Mouse (Mus musculus): ENCODE measurements around the gene Myom1.

The Myom1 gene

GRCm38 (mm10) chr17:71098606-71099005, 96.2 kb downstream of the Myom1 start:
- no peak for DNase-seq (ENCODE audit: low read depth, low spot score)

DNA sequence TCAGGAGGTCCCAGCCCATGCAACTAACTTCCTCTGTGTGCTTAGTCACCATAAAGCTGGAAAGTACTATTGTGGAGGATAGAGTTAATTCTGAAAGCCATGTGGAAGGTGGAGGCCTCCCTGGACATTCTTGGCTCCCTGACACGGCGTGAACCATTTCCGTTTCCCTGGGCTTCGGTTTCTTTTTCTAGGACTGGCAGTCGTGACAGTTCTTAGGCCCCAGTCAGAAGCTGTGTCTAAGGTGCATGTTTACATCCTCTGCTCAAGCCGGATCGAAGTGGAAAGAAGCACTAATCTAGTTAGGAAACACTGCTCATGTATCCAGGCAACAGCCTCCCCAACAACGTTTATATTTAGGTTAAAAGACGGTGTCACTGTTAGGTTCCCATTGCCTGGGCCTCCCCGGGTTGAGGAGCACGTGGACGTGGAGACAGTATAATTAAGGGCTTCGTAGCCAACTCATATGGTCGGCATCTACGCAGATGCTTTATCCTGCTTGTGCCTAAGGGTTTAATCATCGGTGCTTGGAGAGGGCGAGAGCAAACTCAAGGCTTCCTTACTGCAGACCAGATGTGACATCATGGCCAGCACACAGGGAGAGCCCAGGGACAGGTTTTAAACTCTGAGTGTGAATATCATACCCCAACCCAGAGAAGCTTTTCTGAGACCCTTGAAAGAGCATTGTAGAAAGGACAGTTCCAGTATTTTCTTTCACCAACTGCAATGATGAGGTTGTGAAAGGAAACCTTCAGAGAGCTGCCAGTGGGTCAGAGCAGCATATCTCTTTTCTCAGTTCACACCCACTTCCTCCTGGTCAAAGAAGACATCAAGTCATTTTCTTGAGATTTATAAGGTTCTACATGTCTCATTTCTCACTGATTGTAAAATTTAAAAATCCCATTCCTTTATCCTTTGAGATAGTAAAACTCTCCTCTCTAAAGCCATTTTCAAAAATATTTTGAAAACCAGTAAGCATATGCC, 100.4 kb downstream of the Myom1 start:
- no peak for DNase-seq (ENCODE audit: low read depth, low spot score)

- DNase-seq (ENCODE audit: low read depth, low spot score), result no peak
These were observed 102.9 kb downstream of the Myom1 start for GRCm38 (mm10) chr17:71105297-71105696.

DNA sequence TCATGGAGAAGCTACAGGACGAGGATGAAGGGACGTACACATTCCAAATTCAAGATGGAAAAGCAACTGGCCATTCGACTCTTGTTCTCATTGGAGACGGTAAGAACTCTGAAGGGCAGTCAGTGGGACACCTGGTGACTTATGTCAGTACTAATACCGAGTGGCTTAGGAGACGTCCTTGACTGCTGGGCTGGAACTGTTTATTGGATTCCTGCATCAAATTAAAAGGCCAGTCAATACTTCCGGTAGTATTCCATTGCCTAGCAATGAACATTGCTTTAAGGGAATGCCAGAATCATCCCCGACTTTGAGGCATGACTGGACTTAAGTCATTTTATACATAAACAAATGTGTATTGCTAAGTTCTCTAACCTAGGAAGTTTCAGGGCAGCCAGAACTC, 103.8 kb downstream of the Myom1 start:
- no peak for DNase-seq (ENCODE audit: low read depth, low spot score)

GRCm38 (mm10) chr17:71110753-71111265, 108.4 kb downstream of the Myom1 start:
- DNase-seq (ENCODE audit: low read depth, low spot score), result peak; percentile 50

DNA sequence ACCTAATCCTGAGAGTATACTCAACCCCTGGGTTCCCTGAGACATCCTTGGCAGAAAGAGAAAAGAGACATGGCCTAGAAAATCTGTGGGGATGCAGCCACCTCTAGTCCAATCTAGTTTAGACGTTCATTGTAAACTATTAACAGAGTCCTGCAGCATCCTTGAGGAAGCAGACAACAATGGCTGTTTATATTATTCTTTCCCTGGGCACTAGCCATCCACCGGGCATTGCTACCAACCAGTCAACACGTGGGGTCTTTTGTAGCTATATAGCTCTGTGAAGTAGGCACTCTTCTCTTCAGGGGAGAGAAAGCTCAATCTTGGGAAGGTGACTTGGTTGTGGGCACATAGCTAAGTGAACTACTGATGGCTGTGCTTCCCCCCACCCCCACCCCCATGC, 110.3 kb downstream of the Myom1 start:
- DNase-seq (ENCODE audit: low read depth, low spot score), result no peak

GRCm38 (mm10) chr17:71114282-71114681, 111.8 kb downstream of the Myom1 start:
- no peak for DNase-seq (ENCODE audit: low read depth, low spot score)

GRCm38 (mm10) chr17:71117956-71118355, 115.5 kb downstream of the Myom1 start:
- DNase-seq (ENCODE audit: low read depth, low spot score), result no peak

DNA sequence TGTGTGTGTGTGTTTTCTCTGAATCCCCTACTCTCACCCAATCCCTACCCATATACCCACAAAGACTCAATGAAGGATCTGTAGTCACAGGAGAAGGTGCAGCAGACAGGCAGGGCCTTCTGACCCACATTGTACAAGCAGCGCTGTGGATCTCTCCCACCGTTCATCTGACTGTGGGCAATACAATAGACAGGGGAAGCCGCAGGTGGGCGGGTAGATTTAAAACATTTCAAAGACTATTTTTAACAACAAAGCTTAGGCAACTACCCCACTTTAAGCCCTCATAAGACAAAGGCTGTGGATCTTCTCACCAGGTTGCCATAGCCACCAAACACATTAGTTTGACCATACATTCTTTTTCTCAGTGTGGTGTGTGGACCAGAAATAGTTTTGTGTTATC, 116.2 kb downstream of the Myom1 start:
- DNase-seq (ENCODE audit: low read depth, low spot score), result no peak

- no peak for DNase-seq (ENCODE audit: low read depth, low spot score)
These were observed 118.2 kb downstream of the Myom1 start for GRCm38 (mm10) chr17:71120626-71121025.

DNA sequence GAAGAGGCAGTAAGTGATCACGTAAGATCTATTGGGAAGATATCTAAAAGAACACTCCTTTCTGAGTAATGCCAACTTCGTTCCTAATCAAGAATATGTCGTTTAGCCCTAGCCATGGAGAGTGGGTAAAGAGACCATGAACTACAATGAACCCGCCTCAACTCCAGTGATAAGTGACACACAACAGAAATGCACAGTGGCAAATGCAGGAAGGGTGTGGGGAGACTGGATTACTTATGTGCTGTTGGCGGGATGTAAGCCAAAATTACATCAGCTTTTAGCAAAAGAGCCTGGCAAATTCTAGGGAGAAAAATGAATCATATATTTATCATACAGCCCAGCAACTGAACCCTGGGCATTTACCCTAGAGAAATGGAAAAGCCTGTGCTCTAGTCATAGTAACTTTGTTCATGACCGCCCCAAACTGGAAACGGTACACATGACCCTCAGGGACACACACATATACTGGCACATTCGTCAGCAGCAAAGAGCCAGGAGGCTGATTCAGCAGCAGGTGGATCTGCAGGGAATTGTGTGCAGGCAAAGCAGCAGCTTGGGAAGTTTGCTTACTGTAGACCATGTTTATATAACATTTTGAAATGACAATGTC, 121.7 kb downstream of the Myom1 start:
- no peak for DNase-seq (ENCODE audit: low read depth, low spot score)

- DNase-seq (ENCODE audit: low read depth, low spot score), result no peak
These were observed 122.2 kb downstream of the Myom1 start for GRCm38 (mm10) chr17:71124674-71125073.

DNA sequence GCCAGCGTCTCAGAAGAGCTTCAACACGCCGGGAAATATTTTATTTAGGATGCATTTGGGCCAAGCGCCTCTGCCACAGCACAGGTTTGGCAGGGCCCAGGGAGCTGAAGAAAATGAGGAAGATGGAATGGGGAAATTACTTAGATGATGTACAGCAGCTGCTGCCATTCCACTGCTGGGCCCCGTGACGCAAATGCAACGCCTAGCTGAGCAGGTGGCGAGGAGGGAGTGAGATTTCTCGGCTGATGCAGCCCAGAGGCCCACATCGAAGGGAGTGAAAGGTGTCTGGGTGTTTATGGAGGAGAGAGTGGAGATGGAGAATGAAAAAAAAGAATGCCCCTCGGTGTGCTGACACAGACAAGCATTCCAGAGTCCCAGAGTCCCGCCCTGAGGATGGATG, 123.1 kb downstream of the Myom1 start:
- no peak for DNase-seq (ENCODE audit: low read depth, low spot score)

- no peak for DNase-seq (ENCODE audit: low read depth, low spot score)
These were observed 123.6 kb downstream of the Myom1 start for GRCm38 (mm10) chr17:71126001-71126400.

- DNase-seq (ENCODE audit: low read depth, low spot score), result no peak
These were observed 125.2 kb downstream of the Myom1 start for GRCm38 (mm10) chr17:71127464-71128110.

GRCm38 (mm10) chr17:71129489-71130261, 127.2 kb downstream of the Myom1 start:
- DNase-seq (ENCODE audit: low read depth, low spot score), result no peak

- no peak for DNase-seq (ENCODE audit: low read depth, low spot score)
These were observed 129.8 kb downstream of the Myom1 start for GRCm38 (mm10) chr17:71132221-71132620.

DNA sequence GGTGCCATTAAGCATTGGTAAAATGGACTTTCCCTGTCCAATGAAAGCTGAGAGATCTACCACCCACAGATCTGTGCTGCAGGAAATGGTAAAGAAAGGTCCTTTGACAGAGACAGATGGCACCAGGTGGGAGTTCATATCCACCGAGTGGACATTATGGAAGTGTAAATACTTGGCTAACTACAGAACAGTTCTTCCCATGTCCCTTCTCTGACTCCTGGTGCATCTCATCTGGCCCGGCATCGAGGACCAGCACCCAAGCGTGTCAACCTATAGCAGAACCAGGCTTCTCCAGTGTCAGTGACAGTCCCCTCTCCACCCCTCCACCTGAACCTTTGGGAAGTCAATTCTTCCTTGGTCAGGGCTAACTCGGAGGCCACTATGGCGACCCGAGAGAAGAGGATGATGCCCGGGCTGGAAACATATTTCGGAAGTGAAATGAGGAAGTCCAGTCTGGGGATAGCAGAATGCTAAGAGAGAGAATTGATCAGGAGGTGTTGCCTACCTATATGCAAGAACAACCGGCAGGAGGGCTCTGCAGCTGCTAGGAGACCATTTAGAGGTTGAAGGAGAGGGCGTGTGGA, 130.5 kb downstream of the Myom1 start:
- no peak for DNase-seq (ENCODE audit: low read depth, low spot score)

- no peak for DNase-seq (ENCODE audit: low read depth, low spot score)
These were observed 132.1 kb downstream of the Myom1 start for GRCm38 (mm10) chr17:71134441-71134955.

GRCm38 (mm10) chr17:71135108-71135507, 132.7 kb downstream of the Myom1 start:
- no peak for DNase-seq (ENCODE audit: low read depth, low spot score)

GRCm38 (mm10) chr17:71135866-71136265, 133.4 kb downstream of the Myom1 start:
- DNase-seq (ENCODE audit: low read depth, low spot score), result no peak
